Mouse (Mus musculus) liver, postnatal 0 days (tissue): ENCODE measurements around the gene Ucp2.

Source experiments
- CTCF ChIP-seq: sonication (generic); IDR thresholded peaks from 2 replicates; pipeline ENCODE4 v1.5.1; 2016; ENCODE audit warnings: antibody characterized with exemption, low read depth
- EP300 ChIP-seq: IDR thresholded peaks from 2 replicates; pipeline ENCODE4 v1.6.1; 2016; ENCODE audit warnings: antibody characterized with exemption, low read depth, mild to moderate bottlenecking

DNA sequence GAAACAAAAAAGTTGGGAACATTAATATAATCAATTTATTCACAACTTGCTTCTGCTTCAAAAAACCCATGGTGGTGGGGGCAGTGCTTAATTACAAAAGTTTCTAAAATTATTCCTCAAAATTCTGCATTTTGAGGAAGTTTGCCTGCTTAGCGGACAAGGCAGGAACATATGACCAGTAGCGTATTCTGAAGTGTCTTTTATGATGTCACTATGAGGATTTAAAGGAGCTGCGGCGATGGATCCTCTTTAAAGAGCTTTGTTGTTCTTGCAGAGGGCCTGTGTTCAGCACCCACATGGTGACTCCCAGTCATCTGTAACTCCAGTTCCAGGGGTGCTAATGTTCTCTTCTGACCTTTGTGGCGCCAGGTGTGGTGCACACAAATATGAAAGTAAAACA lies 37.6 kb downstream of the Ucp2 start:
- TF ChIP-seq CTCF (no peak), EP300 (no peak)
